Mouse (Mus musculus) forebrain, embryonic 11.5 days (tissue): ENCODE results near the gene Nsdhl. TPM values are rescaled to one million over a fixed set of nuclear protein-coding genes. Genes with fewer than 3 reads are reported as not detected.

Experiments used
- ATAC-seq: fragments of 200-750 bp; cut with Nextera tagmentation; replicated peaks from 2 replicates; pipeline ENCODE4 v1.8.0; 2017; ENCODE audit warnings: moderate TSS enrichment; ENCODE audit not compliant: low FRiP score
- DNase-seq: peaks from one replicate; pipeline ENCODE4 v3.0.0-alpha.2; 2017; ENCODE audit warnings: low spot score
- H3K27ac ChIP-seq: fragments of 300-500 bp; sonication (generic); 2 replicates; pipeline ENCODE4 v1.5.1; 2014; ENCODE audit warnings: low read depth, low read length
- H3K27me3 ChIP-seq: fragments of 300-500 bp; sonication (generic); 2 replicates; pipeline ENCODE4 v1.6.1; 2014; ENCODE audit warnings: mild to moderate bottlenecking, low read length, mixed read lengths; ENCODE audit not compliant: control insufficient read depth, insufficient read depth
- H3K36me3 ChIP-seq: fragments of 300-500 bp; sonication (generic); 2 replicates; pipeline ENCODE4 v1.6.1; 2014; ENCODE audit warnings: mild to moderate bottlenecking, low read length, moderate library complexity, mixed read lengths; ENCODE audit not compliant: control insufficient read depth, insufficient read depth
- H3K4me1 ChIP-seq: fragments of 300-500 bp; sonication (generic); replicated peaks from 2 replicates; pipeline ENCODE4 v1.6.1; 2014; ENCODE audit warnings: low read length, mixed read lengths; ENCODE audit not compliant: control insufficient read depth, insufficient read depth
- H3K4me2 ChIP-seq: fragments of 300-500 bp; sonication (generic); 2 replicates; pipeline ENCODE4 v1.6.1; 2014; ENCODE audit warnings: low read depth, mild to moderate bottlenecking, low read length, moderate library complexity, mixed read lengths; ENCODE audit not compliant: severe bottlenecking
- H3K4me3 ChIP-seq: fragments of 300-500 bp; sonication (generic); 2 replicates; pipeline ENCODE4 v1.5.1; 2014; ENCODE audit warnings: low read depth, low read length
- H3K9ac ChIP-seq: fragments of 300-500 bp; sonication (generic); 2 replicates; pipeline ENCODE4 v1.6.1; 2014; ENCODE audit warnings: low read length
- H3K9me3 ChIP-seq: fragments of 300-500 bp; sonication (generic); 2 replicates; pipeline ENCODE4 v1.6.1; 2016; ENCODE audit warnings: low read length, mixed read lengths; ENCODE audit not compliant: control insufficient read depth
- WGBS: fragments of 180-500 bp; shearing (Covaris S2); extraction: QIAGEN DNeasy Blood & Tissue Kit; methylation state at CpG from one replicate; pipeline ENCODE4 v1.1.7; 2014; 5-methylcytosine and 5-hydroxymethylcytosine counted together
- polyA plus RNA-seq: library from polyadenylated mRNA; unstranded; fragments of >200 nt; fragmentation: Nextera tagmentation; extraction: Ambion mirVana; gene quantifications from 2 replicates; pipeline ENCODE4 v1.2.1, GENCODE M21; 2014

The Nsdhl gene
- polyA plus RNA-seq, 1 experiment from 2014 or later: 46.9 TPM

DNA sequence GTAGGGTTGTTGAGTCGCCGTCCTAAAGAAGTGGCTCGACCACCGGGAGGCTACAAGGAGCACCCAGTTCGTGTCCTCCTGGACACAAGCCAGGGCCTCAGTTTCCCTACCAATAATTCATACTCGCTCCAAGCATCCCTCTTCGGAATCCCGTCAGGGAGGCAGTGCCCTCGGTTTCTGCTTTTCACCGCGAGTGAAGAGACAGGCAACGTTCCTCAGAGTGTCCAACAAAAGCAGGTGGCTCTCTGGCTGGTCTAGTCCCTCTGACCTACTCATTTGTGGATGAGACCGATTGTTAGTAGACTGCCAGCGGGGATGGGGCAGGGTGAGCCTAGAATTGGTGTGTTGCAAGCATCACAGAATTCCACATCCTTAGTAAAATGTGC, 69.2 kb downstream of the Nsdhl start:
- Histone ChIP-seq H3K27me3 (no peaks in the 10 kb centered on the region), H3K9ac (peak overlapping the region; percentile 23; the same call in 1 of the 2 replicates), H3K4me2 (peak overlapping the region; percentile 59), H3K4me3 (peak overlapping the region; percentile 32), H3K27ac (no peak overlapping the region), H3K9me3 (no peaks in the 10 kb centered on the region), H3K4me1 (no peaks in the 10 kb centered on the region), H3K36me3 (no peaks in the 10 kb centered on the region)
- no peak for DNase-seq
- no peak for ATAC-seq
- 25% methylated on average over 14 of the region's 14 CpGs for WGBS

DNA sequence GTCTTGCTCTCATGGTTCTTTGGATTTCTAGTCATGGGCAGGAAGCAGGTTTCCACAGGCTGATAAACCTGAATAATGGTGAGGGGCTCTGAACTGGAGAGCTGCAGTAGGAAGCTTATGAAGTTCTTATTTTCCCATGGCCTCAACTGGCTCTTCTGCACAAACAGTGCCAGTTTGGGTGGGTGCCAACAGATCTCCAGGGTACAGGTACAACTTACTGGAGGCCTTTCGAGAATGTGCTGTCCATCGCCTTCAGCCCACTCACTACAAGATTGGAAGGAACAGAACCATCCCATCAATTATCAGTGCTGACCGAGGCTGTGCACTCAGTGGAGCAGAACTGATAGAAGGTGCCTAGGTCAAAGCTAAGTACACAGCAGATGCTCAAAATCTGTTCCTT, 70.1 kb downstream of the Nsdhl start:
- H3K9ac ChIP-seq: no peak overlapping the region
- H3K36me3 ChIP-seq: no peaks in the 10 kb centered on the region
- H3K27me3 ChIP-seq: no peaks in the 10 kb centered on the region
- no peak overlapping the region for H3K27ac ChIP-seq
- WGBS: 87% methylated on average over 3 of the region's 3 CpGs
- H3K4me3 ChIP-seq: no peak overlapping the region
- H3K4me2 ChIP-seq: no peak overlapping the region
- no peak for DNase-seq
- H3K9me3 ChIP-seq: no peaks in the 10 kb centered on the region
- no peaks in the 10 kb centered on the region for H3K4me1 ChIP-seq
- no peak for ATAC-seq

- Histone ChIP-seq H3K4me2 (no peak overlapping the region), H3K36me3 (no peaks in the 10 kb centered on the region), H3K9me3 (no peaks in the 10 kb centered on the region), H3K4me3 (no peak overlapping the region), H3K27me3 (no peaks in the 10 kb centered on the region), H3K9ac (no peak overlapping the region), H3K27ac (no peak overlapping the region), H3K4me1 (no peaks in the 10 kb centered on the region)
- ATAC-seq (no peak), DNase-seq (no peak)
- 87% methylated on average over 3 of the region's 3 CpGs for WGBS
Observed at GRCm38 (mm10) chrX:72990581-72990980, 72.2 kb downstream of the Nsdhl start.

GRCm38 (mm10) chrX:72992291-72992919, 74.0 kb downstream of the Nsdhl start:
- Histone ChIP-seq H3K27me3 (no peaks in the 10 kb centered on the region), H3K9me3 (no peaks in the 10 kb centered on the region), H3K4me1 (no peaks in the 10 kb centered on the region), H3K4me3 (no peak overlapping the region), H3K4me2 (no peak overlapping the region), H3K9ac (no peak overlapping the region), H3K36me3 (no peaks in the 10 kb centered on the region), H3K27ac (no peak overlapping the region)
- 55% methylated on average over 5 of the region's 5 CpGs for WGBS
- no peak for DNase-seq
- ATAC-seq: no peak

DNA sequence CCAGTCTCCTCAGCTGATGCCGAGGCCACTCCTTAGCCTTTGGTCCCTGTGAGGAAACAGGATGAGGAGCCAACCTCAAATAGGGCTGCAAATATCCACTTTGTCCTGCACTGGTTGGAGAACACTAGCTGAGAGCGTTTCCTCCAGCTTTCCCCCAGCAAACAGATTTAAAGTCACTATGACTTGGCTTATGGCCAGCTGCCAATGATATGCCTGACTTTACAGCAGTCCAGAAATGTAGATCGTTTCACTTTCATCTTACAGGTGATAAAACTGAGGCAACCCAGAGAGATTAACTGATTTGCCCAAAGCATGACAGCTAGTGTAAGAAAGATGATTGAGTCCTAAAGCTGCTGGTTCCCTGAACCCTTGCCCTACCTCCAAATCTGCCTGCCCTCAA, 77.2 kb downstream of the Nsdhl start:
- Histone ChIP-seq H3K27me3 (no peaks in the 10 kb centered on the region), H3K4me2 (no peak overlapping the region), H3K27ac (no peak overlapping the region), H3K4me1 (no peaks in the 10 kb centered on the region), H3K36me3 (no peaks in the 10 kb centered on the region), H3K9me3 (no peaks in the 10 kb centered on the region), H3K4me3 (no peak overlapping the region), H3K9ac (no peak overlapping the region)
- DNase-seq (no peak), ATAC-seq (no peak)
- 86% methylated on average over 3 of the region's 3 CpGs for WGBS

DNA sequence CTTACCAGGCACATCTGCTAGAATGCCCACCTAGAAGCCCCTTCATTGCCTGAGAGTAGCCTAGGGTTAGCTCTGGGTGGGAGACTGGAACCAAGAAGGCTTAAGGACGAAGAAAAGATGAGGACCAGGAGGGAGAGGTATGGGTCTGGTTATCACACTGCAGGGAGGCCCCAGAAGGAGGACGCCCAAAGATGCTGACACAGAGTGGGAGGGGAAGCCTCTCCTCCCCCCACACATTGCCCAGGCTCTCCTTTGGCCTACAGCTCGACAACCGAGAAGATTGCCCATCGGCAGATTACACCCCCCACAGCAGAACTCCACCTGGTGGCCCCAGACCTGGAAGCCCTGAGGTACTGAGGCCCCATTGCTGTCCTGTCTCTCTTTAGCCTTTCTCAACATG, 84.8 kb downstream of the Nsdhl start:
- Histone ChIP-seq H3K27me3 (no peaks in the 10 kb centered on the region), H3K4me3 (no peak overlapping the region), H3K4me2 (no peak overlapping the region), H3K9me3 (no peaks in the 10 kb centered on the region), H3K36me3 (no peaks in the 10 kb centered on the region), H3K4me1 (no peaks in the 10 kb centered on the region), H3K9ac (no peak overlapping the region), H3K27ac (no peak overlapping the region)
- DNase-seq: no peak
- no peak for ATAC-seq
- 91% methylated on average over 5 of the region's 5 CpGs for WGBS

DNA sequence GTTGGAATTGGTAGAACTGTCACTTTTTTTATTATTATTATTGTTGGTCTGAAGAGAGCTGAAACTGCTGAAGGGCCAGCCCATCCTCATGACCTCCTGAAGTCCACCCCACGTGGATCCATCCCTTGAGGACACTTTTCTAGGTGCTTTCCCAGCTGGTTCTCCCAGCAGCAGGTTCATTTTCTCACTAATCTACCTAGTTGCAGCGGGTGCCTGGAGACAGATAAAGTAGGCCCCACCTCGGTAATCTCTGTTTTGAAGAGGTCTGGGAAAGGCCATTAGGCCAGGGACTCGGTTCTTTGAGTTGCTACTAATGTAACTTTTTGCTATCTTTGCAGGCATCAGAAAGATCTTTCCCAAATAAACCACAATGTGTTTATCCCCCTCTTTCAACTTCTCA, 87.3 kb downstream of the Nsdhl start:
- H3K27me3 ChIP-seq: no peaks in the 10 kb centered on the region
- H3K36me3 ChIP-seq: no peaks in the 10 kb centered on the region
- no peak overlapping the region for H3K4me2 ChIP-seq
- 67% methylated on average over 4 of the region's 4 CpGs for WGBS
- no peak overlapping the region for H3K4me3 ChIP-seq
- no peaks in the 10 kb centered on the region for H3K9me3 ChIP-seq
- H3K4me1 ChIP-seq: no peaks in the 10 kb centered on the region
- H3K27ac ChIP-seq: no peak overlapping the region
- no peak for ATAC-seq
- H3K9ac ChIP-seq: no peak overlapping the region
- DNase-seq: no peak

GRCm38 (mm10) chrX:73007597-73008479, 89.5 kb downstream of the Nsdhl start:
- H3K4me1 ChIP-seq: no peaks in the 10 kb centered on the region
- H3K27me3 ChIP-seq: no peaks in the 10 kb centered on the region
- ATAC-seq (peak; percentile 99), DNase-seq (peak; percentile 94)
- peak overlapping the region; percentile 43; the same call in 1 of the 2 replicates for H3K4me2 ChIP-seq
- 17% methylated on average over 24 of the region's 27 CpGs for WGBS
- no peak overlapping the region for H3K27ac ChIP-seq
- peak overlapping the region; percentile 12; the same call in 1 of the 2 replicates for H3K9ac ChIP-seq
- no peaks in the 10 kb centered on the region for H3K36me3 ChIP-seq
- H3K9me3 ChIP-seq: no peaks in the 10 kb centered on the region
- H3K4me3 ChIP-seq: peak overlapping the region; percentile 28
